Mouse (Mus musculus) MEL (cell line): Measurements from ENCODE around the gene Creb3l1. TPM values are rescaled to one million over a fixed set of nuclear protein-coding genes. Genes with fewer than 3 reads are reported as not detected.

Experiments
- DNase-seq: peaks from one replicate; pipeline ENCODE4 v3.0.0; 2011; ENCODE audit warnings: low read depth, low spot score
- H3K27ac ChIP-seq: 2 replicates; pipeline ENCODE4 v1.5.1; 2012; ENCODE audit warnings: low read depth, mild to moderate bottlenecking, control low read depth, low read length, moderate library complexity; ENCODE audit not compliant: control insufficient read depth
- H3K27me3 ChIP-seq, 2 experiments: fragments of 150-350 bp in 1 of 2; sonication (generic) in 1 of 2; 2 replicates each; pipeline ENCODE4 v1.6.1; 2012; ENCODE audit warnings: low read length in 2 of 2, mild to moderate bottlenecking in 2 of 2, improper control_type of control experiment in 1 of 2, moderate library complexity in 1 of 2; ENCODE audit not compliant: insufficient read depth in 2 of 2, control insufficient read depth in 1 of 2
- H3K36me3 ChIP-seq, 2 experiments: 2 replicates each; pipeline ENCODE4 v1.6.1; 2012 to 2014; ENCODE audit warnings: low read length in 2 of 2, improper control_type of control experiment in 1 of 2, inconsistent platforms in 1 of 2, mild to moderate bottlenecking in 1 of 2; ENCODE audit not compliant: insufficient read depth in 2 of 2, control insufficient read depth in 1 of 2
- H3K4me1 ChIP-seq, 2 experiments: fragments of 150-350 bp in 1 of 2; sonication (generic) in 1 of 2; 2 replicates each; pipeline ENCODE4 v1.6.1; 2012; ENCODE audit warnings: low read length in 2 of 2, improper control_type of control experiment in 1 of 2, mild to moderate bottlenecking in 1 of 2; ENCODE audit not compliant: insufficient read depth in 2 of 2, control insufficient read depth in 1 of 2
- H3K4me3 ChIP-seq, 2 experiments: fragments of 150-350 bp in 1 of 2; sonication (generic) in 1 of 2; 2 replicates each; pipeline ENCODE4 v1.5.1; 2012; ENCODE audit warnings: low read depth in 2 of 2, low read length in 2 of 2, mild to moderate bottlenecking in 2 of 2, moderate library complexity in 2 of 2, control low read depth in 1 of 2, improper control_type of control experiment in 1 of 2; ENCODE audit not compliant: control insufficient read depth in 1 of 2, insufficient read depth in 1 of 2
- H3K79me2 ChIP-seq: 2 replicates; pipeline ENCODE4 v1.6.1; 2012; ENCODE audit warnings: mild to moderate bottlenecking, low read length, moderate library complexity; ENCODE audit not compliant: control insufficient read depth, poor library complexity, insufficient read depth
- H3K9ac ChIP-seq: 2 replicates; pipeline ENCODE4 v1.6.1; 2012; ENCODE audit warnings: low read depth, mild to moderate bottlenecking, control low read depth, low read length, moderate library complexity; ENCODE audit not compliant: control insufficient read depth, poor library complexity, severe bottlenecking
- H3K9me3 ChIP-seq: fragments of 150-350 bp; sonication (generic); replicated peaks from 2 replicates; pipeline ENCODE4 v1.6.1; 2012; ENCODE audit warnings: mild to moderate bottlenecking, low read length, improper control_type of control experiment, moderate library complexity; ENCODE audit not compliant: insufficient read depth
- CHD2 ChIP-seq: IDR thresholded peaks from 2 replicates; pipeline ENCODE4 v1.6.1; 2011; ENCODE audit warnings: low read length, improper control_type of control experiment
- GABPA ChIP-seq: IDR thresholded peaks from 2 replicates; pipeline ENCODE4 v1.6.1; 2012; ENCODE audit warnings: low read depth, mild to moderate bottlenecking, inconsistent platforms, low read length, improper control_type of control experiment, moderate library complexity
- HCFC1 ChIP-seq: IDR thresholded peaks from 2 replicates; pipeline ENCODE4 v1.6.1; 2012; ENCODE audit warnings: low read depth, mild to moderate bottlenecking, inconsistent platforms, low read length, improper control_type of control experiment, moderate library complexity
- JUND ChIP-seq: IDR thresholded peaks from 2 replicates; pipeline ENCODE4 v1.6.1; 2011; ENCODE audit warnings: low read depth, mild to moderate bottlenecking, improper control_type of control experiment, low read length
- KAT2A ChIP-seq: conservative IDR thresholded peaks from 2 replicates; pipeline ENCODE4 v1.6.1; 2012; ENCODE audit warnings: low read depth, low read length, improper control_type of control experiment, inconsistent platforms
- MAFK ChIP-seq: IDR thresholded peaks from 2 replicates; pipeline ENCODE4 v1.6.1; 2011; ENCODE audit warnings: low read depth, mild to moderate bottlenecking, low read length, improper control_type of control experiment, borderline replicate concordance
- MAZ ChIP-seq: IDR thresholded peaks from 2 replicates; pipeline ENCODE4 v1.6.1; 2012; ENCODE audit warnings: low read depth, mild to moderate bottlenecking, inconsistent platforms, low read length, improper control_type of control experiment
- MEF2A ChIP-seq: IDR thresholded peaks from 2 replicates; pipeline ENCODE4 v1.6.1; 2014; ENCODE audit warnings: low read depth, mild to moderate bottlenecking, inconsistent platforms, low read length, improper control_type of control experiment; ENCODE audit not compliant: poor library complexity, insufficient replicate concordance, severe bottlenecking; ENCODE audit errors: extremely low read depth
- MXI1 ChIP-seq: IDR thresholded peaks from 2 replicates; pipeline ENCODE4 v1.6.1; 2011; ENCODE audit warnings: mild to moderate bottlenecking, low read depth, low read length, improper control_type of control experiment
- NELFE ChIP-seq: IDR thresholded peaks from 2 replicates; pipeline ENCODE4 v1.6.1; 2011; ENCODE audit warnings: low read depth, low read length, improper control_type of control experiment
- POLR2A ChIP-seq, 2 experiments: IDR thresholded peaks; 2 replicates each; pipeline ENCODE4 v1.6.1; 2011 to 2012; ENCODE audit warnings: low read length in 2 of 2, mild to moderate bottlenecking in 2 of 2, control low read depth in 1 of 2, improper control_type of control experiment in 1 of 2, low read depth in 1 of 2, moderate library complexity in 1 of 2; ENCODE audit not compliant: control insufficient read depth in 1 of 2, insufficient read depth in 1 of 2, poor library complexity in 1 of 2
- POLR2AphosphoS2 ChIP-seq: IDR thresholded peaks from 2 replicates; pipeline ENCODE4 v1.6.1; 2011; ENCODE audit warnings: low read length, improper control_type of control experiment
- SIN3A ChIP-seq: IDR thresholded peaks from 2 replicates; pipeline ENCODE4 v1.6.1; 2012; ENCODE audit warnings: low read length, improper control_type of control experiment, inconsistent platforms
- SMC3 ChIP-seq: IDR thresholded peaks from 2 replicates; pipeline ENCODE4 v1.6.1; 2011; ENCODE audit warnings: low read depth, low read length, improper control_type of control experiment
- TAL1 ChIP-seq: IDR thresholded peaks from 2 replicates; pipeline ENCODE4 v1.6.1; 2012; ENCODE audit warnings: mild to moderate bottlenecking, inconsistent platforms, low read length, moderate library complexity, mixed read lengths
- TCF12 ChIP-seq: IDR thresholded peaks from 2 replicates; pipeline ENCODE4 v1.6.1; 2014; ENCODE audit warnings: low read depth, mild to moderate bottlenecking, inconsistent platforms, low read length, improper control_type of control experiment, moderate library complexity
- USF1 ChIP-seq: IDR thresholded peaks from 2 replicates; pipeline ENCODE4 v1.6.1; 2014; ENCODE audit warnings: low read depth, mild to moderate bottlenecking, inconsistent platforms, low read length, improper control_type of control experiment, moderate library complexity
- USF2 ChIP-seq, 2 experiments: IDR thresholded peaks; 2 replicates each; pipeline ENCODE4 v1.6.1; 2011 to 2012; ENCODE audit warnings: improper control_type of control experiment in 2 of 2, low read length in 2 of 2, borderline replicate concordance in 1 of 2, inconsistent platforms in 1 of 2, low read depth in 1 of 2, mild to moderate bottlenecking in 1 of 2; ENCODE audit not compliant: insufficient read depth in 1 of 2
- ZC3H11A ChIP-seq: IDR thresholded peaks from 2 replicates; pipeline ENCODE4 v1.6.1; 2012; ENCODE audit warnings: low read depth, mild to moderate bottlenecking, inconsistent platforms, low read length, improper control_type of control experiment
- ZMIZ1 ChIP-seq: IDR thresholded peaks from 2 replicates; pipeline ENCODE4 v1.6.1; 2012; ENCODE audit warnings: low read depth, mild to moderate bottlenecking, inconsistent platforms, low read length, improper control_type of control experiment, moderate library complexity
- ZNF384 ChIP-seq: IDR thresholded peaks from 2 replicates; pipeline ENCODE4 v1.6.1; 2012; ENCODE audit warnings: low read depth, mild to moderate bottlenecking, inconsistent platforms, low read length, improper control_type of control experiment
- polyA plus RNA-seq, 2 experiments: library from polyadenylated mRNA; stranded (reverse) in 1 of 2; unstranded in 1 of 2; fragments of >175 nt in 1 of 2; fragments of >200 nt in 1 of 2; gene quantifications; 2 replicates each; pipeline versions ENCODE4 v1.2.1 to v1.2.4; 2012; ENCODE audit warnings: low replicate concordance in 2 of 2, low read depth in 1 of 2; ENCODE audit not compliant: insufficient read length in 2 of 2, insufficient read depth in 1 of 2, missing spikeins in 1 of 2
- total RNA-seq: library from RNA; depleted of rRNA; stranded (reverse); fragments of 300-350 nt; gene quantifications from 2 replicates; pipeline ENCODE4 v1.2.3, GENCODE M21; 2012; rRNA removed

Creb3l1 gene
- 0.12 and 0.16 TPM in 2 replicates for total RNA-seq
- polyA plus RNA-seq = 1 to 10 TPM in 1 of 2 experiments, not detected in 1; 9.1 TPM

- Histone ChIP-seq H3K27ac (no peak within 1 kb of the TSS), H3K9ac (peak within 1 kb of the TSS; percentile 42), H3K27me3 (no peaks in the 10 kb centered on the region), H3K36me3 (peaks cover 0 to 14% of the 10 kb centered on the region in 2 experiments; a peak in 2 of 4 replicates), H3K79me2 (no peaks in the 10 kb centered on the region), H3K9me3 (no peaks in the 10 kb centered on the region), H3K4me1 (peaks cover 0 to 33% of the 10 kb centered on the region in 2 experiments; a peak in 2 of 4 replicates)
- DNase-seq = peak; percentile 52
- peak; percentile 18; the same call in 1 of the 2 replicates for TF ChIP-seq SIN3A
- no peak for TF ChIP-seq USF1
- TF ChIP-seq, all 39 proteins: peak for 1
- peak within 1 kb of the TSS; percentile 55 to 58; a peak in 3 of 4 replicates for H3K4me3 ChIP-seq
These were observed at the start of gene Creb3l1 for GRCm38 (mm10) chr2:92024274-92024672. Creb3l1 (minus strand) TSS chr2:92024502.

- no peak overlapping the region for H3K4me3 ChIP-seq
- no peak overlapping the region for H3K27ac ChIP-seq
- DNase-seq = no peak
- no peaks in the 10 kb centered on the region for H3K4me1 ChIP-seq
- H3K9me3 ChIP-seq = no peaks in the 10 kb centered on the region
- H3K9ac ChIP-seq = no peak overlapping the region
- H3K79me2 ChIP-seq = no peaks in the 10 kb centered on the region
- H3K36me3 ChIP-seq = no peaks in the 10 kb centered on the region
- H3K27me3 ChIP-seq = peaks cover 21 to 27% of the 10 kb centered on the region in 2 experiments
- TF ChIP-seq SIN3A (no peak), NELFE (no peak), TAL1 (no peak), MXI1 (no peak), JUND (no peak), KAT2A (no peak), POLR2AphosphoS2 (no peak), SMC3 (no peak), ZNF384 (no peak)
These were observed 46.8 kb upstream of the Creb3l1 start for GRCm38 (mm10) chr2:92071143-92071542.

- Histone ChIP-seq H3K79me2 (no peaks in the 10 kb centered on the region), H3K9ac (no peak overlapping the region), H3K27ac (no peak overlapping the region), H3K4me3 (no peak overlapping the region), H3K9me3 (no peaks in the 10 kb centered on the region), H3K27me3 (peaks cover 21 to 31% of the 10 kb centered on the region in 2 experiments), H3K36me3 (no peaks in the 10 kb centered on the region), H3K4me1 (no peaks in the 10 kb centered on the region)
- DNase-seq = no peak
- TF ChIP-seq GABPA = no peak
- TF ChIP-seq ZC3H11A = no peak
- TF ChIP-seq JUND = no peak
- no peak for TF ChIP-seq CHD2
- TF ChIP-seq MEF2A = no peak
- no peak for TF ChIP-seq MAFK
- TF ChIP-seq TCF12 = no peak
- no peak for TF ChIP-seq ZMIZ1
- TF ChIP-seq USF2 (IDR thresholded peaks at IDR 0.05; ENCODE audit: borderline replicate concordance in 1 of 2, insufficient read depth in 1 of 2, low read depth in 1 of 2, low read length in 2 of 2) = no peak
- TF ChIP-seq USF1 = no peak
- no peak for TF ChIP-seq POLR2A (IDR thresholded peaks at IDR 0.05; ENCODE audit: control insufficient read depth in 1 of 2, insufficient read depth in 1 of 2, low read depth in 1 of 2, low read length in 2 of 2, poor library complexity in 1 of 2)
- no peak for TF ChIP-seq HCFC1
- no peak for TF ChIP-seq MAZ
These were observed 45.3 kb upstream of the Creb3l1 start for GRCm38 (mm10) chr2:92069630-92070029.
